Mouse (Mus musculus) neural tube, postnatal 0 days (tissue): Measurements from ENCODE around the gene Gm9837. TPM values are rescaled to one million over a fixed set of nuclear protein-coding genes. Genes with fewer than 3 reads are reported as not detected.

Experiments used
- polyA plus RNA-seq: library from polyadenylated mRNA; unstranded; fragments of >200 nt; fragmentation: Nextera tagmentation; extraction: Ambion mirVana; gene quantifications from 2 replicates; pipeline ENCODE4 v1.2.1, GENCODE M21; 2015

The Gm9837 gene
- polyA plus RNA-seq: not detected in 2 replicates

DNA sequence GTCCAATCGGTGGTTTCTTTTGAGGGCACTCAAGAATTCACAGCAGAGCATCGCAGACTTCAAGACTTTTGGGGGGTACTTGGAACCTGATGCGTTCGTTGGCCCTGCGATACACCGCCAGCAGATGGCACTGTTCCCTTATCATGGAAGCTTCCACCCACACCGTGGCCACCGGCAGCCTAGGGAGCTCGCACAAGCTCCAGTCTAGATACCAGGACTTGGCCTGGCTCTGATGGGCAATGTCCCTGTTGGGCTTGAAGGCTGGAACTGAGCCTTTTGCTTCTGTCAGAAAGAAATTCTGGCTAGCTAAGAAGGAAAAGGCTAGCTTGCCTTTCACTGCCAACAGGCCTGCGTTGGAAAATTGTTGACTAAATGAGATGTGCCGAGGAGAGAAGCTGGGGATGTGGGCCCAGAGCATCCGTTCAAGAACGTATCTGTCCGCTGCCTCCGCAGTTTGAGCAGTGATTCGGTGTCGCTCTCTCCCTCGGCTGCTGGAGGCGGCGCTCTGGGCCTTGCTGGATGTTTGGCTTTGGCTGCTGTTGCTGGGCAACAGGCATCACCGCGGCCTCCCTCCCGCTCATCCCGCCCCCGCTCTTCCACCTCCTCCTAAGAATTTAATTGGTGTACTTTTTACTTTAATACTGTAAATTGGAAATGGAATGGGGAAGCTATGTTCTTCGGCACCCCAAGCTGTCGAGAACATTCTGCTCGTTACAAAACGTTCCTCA lies at the start of gene Gm9837:
Gene Gm9837, minus strand, starts transcription at position 512 of the 728 bp plus-strand sequence.

DNA sequence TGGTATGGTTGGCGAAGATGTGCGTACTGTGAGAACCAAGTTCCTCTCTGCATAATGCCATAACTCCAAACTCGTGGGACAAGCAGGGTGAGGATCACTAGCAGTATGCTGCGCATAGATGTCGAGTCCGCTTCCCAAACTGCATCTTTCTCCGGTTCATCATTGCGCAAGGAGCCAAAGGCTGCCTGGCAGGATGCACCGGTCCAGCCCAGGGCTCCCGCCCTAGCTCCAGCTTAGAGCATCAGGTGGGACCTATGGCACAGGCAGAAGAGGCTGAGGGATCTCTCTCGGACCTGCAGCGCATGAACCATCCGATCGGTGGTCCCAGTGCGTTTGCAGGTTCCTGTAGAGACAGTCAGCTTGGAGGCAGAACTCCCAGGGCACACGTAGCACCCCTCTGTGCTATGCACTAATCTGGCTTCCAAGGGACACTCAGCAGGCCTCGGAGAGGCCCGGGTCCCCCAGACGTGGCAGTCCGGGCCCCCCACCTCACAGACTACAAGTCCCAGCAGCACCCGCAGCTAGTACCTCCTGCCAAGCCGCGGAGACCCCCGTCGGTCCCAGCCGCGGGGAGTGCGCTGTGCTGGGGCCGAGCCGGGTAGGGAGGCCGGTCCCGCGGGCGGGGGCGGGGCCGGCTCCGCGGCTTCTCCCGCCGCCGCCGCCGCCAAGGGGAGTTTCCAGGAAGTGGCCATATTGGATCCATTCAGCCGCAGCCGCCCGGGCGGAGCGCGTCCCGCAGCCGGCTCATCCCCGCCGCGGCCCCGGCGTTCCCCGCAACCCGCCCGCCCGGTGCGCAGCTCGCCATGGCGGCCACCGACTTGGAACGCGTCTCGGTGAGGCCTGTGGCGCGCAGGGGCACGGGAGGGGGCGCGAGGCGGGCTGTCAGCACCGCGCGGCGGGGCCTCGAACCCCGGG lies 49.2 kb upstream of the Gm9837 start, which contains the start of gene Sept8:
Gene Sept8, plus strand, starts transcription at position 51 of the 915 bp plus-strand sequence.

DNA sequence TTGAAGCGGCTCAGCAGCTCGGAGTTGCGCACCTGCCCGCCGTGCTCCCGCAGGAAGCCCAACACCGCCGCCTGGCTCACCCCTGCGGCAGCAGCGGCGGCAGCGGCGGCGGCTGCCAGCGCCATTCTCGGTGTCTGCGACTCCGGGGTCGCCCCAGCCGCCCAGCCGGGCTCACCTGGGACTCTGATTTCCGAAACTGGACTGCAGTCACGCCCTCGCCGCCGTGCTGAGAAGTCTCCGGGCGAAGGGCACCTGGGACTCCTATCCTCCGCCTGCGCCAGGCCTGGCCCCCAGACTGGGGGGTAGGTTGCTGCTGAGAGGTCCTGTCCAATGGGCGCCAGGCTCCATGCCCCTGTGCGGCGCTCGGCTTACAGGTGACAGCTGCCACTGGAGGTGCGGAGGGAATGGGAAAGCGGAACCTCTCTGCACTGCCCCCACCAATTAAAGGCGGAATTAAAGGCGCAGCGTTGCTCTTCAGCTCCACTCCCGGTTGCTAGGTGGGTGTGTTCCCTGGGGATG lies 9.6 kb upstream of the Gm9837 start, which contains the start of the genes Gm9945 and Sowaha:
Gene Gm9945, plus strand, starts transcription at position 384 of the 519 bp plus-strand sequence.
Gene Sowaha, minus strand, starts transcription at position 492 of the 519 bp plus-strand sequence.

DNA sequence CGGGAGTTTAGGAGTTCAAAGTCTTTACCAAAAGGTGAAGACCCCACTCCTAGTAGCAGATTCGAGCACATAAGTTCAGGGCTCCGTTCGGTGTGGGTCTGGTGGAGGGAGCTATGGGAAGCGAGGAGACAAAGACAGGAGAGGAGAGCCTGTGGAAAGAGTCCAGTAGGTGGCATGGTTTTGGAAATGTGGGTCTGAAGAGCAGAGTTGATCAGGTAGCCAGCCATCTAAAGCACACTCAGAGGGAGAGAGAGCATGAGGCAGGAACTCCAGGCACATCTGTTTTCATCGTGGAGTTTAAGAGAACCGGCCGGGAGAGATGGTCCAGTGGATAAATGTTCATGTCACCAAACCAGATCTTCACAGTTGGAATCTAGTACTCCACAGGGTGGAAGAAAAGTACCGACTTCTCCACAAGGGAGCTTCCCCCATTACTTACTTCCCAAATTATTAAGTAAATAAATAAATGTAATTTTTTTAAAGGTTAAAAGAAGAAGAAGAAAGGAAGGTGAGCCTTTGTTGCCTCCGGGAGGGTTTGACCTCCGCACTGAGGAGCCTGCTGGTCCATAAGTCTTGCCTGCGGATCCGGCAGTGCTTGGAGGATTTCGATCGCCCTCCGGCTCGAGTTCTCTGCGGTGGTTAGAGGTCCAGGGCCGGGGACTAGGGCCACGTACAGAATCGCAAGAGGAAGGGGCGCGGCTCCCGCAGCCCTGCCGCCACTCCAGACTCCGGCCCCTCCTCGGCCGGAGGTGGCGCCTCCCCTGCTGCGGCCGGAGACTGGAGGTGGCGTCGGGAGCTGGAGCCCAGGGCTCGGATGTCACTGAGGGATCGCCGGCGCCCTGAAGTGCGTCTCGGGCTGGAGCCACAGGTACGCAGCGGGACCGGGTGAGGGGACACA lies 13.6 kb downstream of the Gm9837 start, which contains the start of the genes Gm10447 and Shroom1:
Gene Gm10447, minus strand, starts transcription at position 637 of the 898 bp plus-strand sequence.
Gene Shroom1, plus strand, starts transcription at position 732 of the 898 bp plus-strand sequence.

DNA sequence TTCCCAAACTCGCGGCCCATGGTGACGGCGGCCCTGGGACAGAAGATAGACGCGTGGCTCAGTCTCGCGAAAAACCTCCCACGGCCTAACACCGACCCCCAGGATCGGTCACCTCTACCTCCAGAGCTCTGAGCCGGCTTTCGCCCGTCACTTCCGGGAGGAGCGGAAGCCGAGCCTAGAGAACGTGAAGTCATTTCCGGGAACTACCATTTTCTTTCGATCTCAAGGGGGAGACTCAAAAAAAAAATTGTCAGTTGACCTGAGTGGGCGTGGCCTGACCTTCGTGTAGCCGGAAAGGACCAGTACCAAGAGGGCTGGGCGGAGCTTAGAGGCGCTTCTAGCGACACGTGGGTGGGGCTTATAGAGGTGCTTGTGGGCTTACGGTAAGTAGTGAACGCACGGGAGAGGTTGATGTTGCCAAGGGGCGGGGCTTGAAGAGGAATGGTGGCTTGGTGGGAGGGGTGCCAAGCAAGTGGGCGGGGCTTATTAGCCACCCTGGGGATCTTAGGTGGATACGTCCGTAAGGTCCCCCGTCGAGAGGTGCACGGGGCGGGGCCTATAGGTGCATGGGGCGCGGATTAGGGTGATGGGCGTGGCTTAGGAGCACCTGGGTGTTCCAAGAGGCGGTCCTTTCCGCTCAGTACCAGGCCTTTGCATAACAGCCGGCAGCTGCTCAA lies 39.5 kb downstream of the Gm9837 start, which contains the start of the genes Uqcrq and Gdf9:
Gene Uqcrq, minus strand, starts transcription at position 162 of the 677 bp plus-strand sequence.
Gene Gdf9, plus strand, starts transcription at position 354 of the 677 bp plus-strand sequence.

DNA sequence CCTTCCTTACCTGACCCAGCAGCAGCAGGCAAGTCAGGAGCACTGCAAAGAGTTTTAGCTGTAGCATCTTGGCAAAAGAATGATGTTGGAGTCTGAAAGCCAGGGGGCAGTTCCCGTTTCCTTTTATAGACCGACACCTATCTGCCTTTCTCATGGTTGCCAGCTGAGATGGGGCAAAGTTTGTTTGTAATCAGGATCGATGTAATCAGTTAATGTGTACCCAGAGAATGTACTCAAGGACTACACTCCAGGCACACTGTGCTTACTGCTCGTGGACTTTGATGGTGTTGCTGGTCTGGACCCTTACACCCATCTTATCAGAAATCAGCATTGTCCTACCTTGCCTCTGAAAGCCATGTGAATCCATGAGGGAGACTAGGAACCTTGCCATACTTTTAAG lies 47.2 kb downstream of the Gm9837 start, which contains the start of gene Leap2:
Gene Leap2, minus strand, starts transcription at position 135 of the 400 bp plus-strand sequence.

Other genes starting within 250 kb of the Gm9837 start
- 46.6 and 47.3 TPM in 2 replicates for gene Hspa4, start 170.0 kb downstream of the Gm9837 start, polyA plus RNA-seq
- gene Zcchc10, start 145.8 kb downstream of the Gm9837 start, polyA plus RNA-seq: 15.9 and 16.5 TPM in 2 replicates
- gene Aff4, start 119.6 kb downstream of the Gm9837 start, polyA plus RNA-seq: 101 and 120 TPM in 2 replicates
- not detected in 2 replicates for gene Leap2, start 47.3 kb downstream of the Gm9837 start, polyA plus RNA-seq
- 1,163 and 1,257 TPM in 2 replicates for gene Uqcrq, start 39.6 kb downstream of the Gm9837 start, polyA plus RNA-seq
- gene Gdf9, start 39.5 kb downstream of the Gm9837 start, polyA plus RNA-seq: 1.9 and 2.4 TPM in 2 replicates
- gene Gm10447, start 13.4 kb downstream of the Gm9837 start, polyA plus RNA-seq: 0.06 TPM in 1 of 2 replicates, not detected in the other
- 3.6 and 3.7 TPM in 2 replicates for gene Shroom1, start 13.3 kb downstream of the Gm9837 start, polyA plus RNA-seq
- 0.59 and 0.99 TPM in 2 replicates for gene Gm9945, start 9.7 kb upstream of the Gm9837 start, polyA plus RNA-seq
- gene Sowaha, start 9.8 kb upstream of the Gm9837 start, polyA plus RNA-seq: 6.8 and 7.0 TPM in 2 replicates
- gene Sept8, start 48.8 kb upstream of the Gm9837 start, polyA plus RNA-seq: 25.2 and 25.5 TPM in 2 replicates
- 307 and 308 TPM in 2 replicates for gene Kif3a, start 96.9 kb upstream of the Gm9837 start, polyA plus RNA-seq
- 3.0 and 3.7 TPM in 2 replicates for gene Il4, start 148.2 kb upstream of the Gm9837 start, polyA plus RNA-seq
- gene Il13, start 164.2 kb upstream of the Gm9837 start, polyA plus RNA-seq: not detected in 2 replicates
- 11.7 and 11.8 TPM in 2 replicates for gene Rad50, start 236.8 kb upstream of the Gm9837 start, polyA plus RNA-seq